Comparison of ENCODE assay signal across 9 mouse cellular contexts in genomic region chr16:97288634-97289033, GRCm38 (mm10).
DNase-seq lines count a peak whose midpoint lies in the region; ATAC-seq lines count a peak whose summit lies in the region.
"Had no signal": no experiment of that assay in that cellular context is flagged by ENCODE, and none has a peak within 500 bp of the region (broad histone marks: within the 10 kb centered on the region; RNA-seq: fewer than 3 reads in every experiment).

No protein-coding gene starts in this region.

- no peaks in the 10 kb centered on the region for H3K36me3 ChIP-seq in lung, embryonic 16.5 days (ENCODE audit: control insufficient read depth, insufficient read depth, low read length)

- no peak overlapping the region for H3K4me3 ChIP-seq in lung, embryonic 16.5 days (ENCODE audit: low read length)

- no peaks in the 10 kb centered on the region for H3K9me3 ChIP-seq in lung, embryonic 16.5 days (ENCODE audit: control insufficient read depth, low read length)

- no peak overlapping the region for H3K9ac ChIP-seq in lung, embryonic 16.5 days (ENCODE audit: low read length)

- DNase-seq in adrenal gland, adult (ENCODE audit: inconsistent age in 2 of 2, low spot score in 1 of 2) = peak; percentile 64 to 83
- no peak for DNase-seq in adrenal gland, postnatal 4 days (ENCODE audit: low spot score in 2 of 2)
- DNase-seq in lung, adult 18-20 months = no peak
- peak; percentile 28 to 30 for DNase-seq in frontal cortex, postnatal 14 days (ENCODE audit: low spot score in 2 of 2)
- peak; percentile 43 to 62 for DNase-seq in layer of hippocampus, postnatal 36 days
- DNase-seq in telencephalon, adult 2 months (ENCODE audit: low read depth, low spot score) = peak; percentile 80
- no peak for DNase-seq in thymus, postnatal 10 days (ENCODE audit: low spot score in 2 of 2)

- H3K4me1 ChIP-seq in lung, embryonic 16.5 days (replicated peaks; ENCODE audit: control insufficient read depth, insufficient read depth, low read length) = peaks cover 6% of the 10 kb centered on the region; the same call in 1 of the 2 replicates

- peak; percentile 47; the same call in 1 of the 2 replicates for ATAC-seq in lung, embryonic 16.5 days (ENCODE audit: low read depth)

- 22% methylated on average over 8 of the region's 8 CpGs for WGBS in lung, embryonic 16.5 days

- H3K4me2 ChIP-seq in lung, embryonic 16.5 days (ENCODE audit: low read depth, low read length) = no peak overlapping the region

- no peaks in the 10 kb centered on the region for H3K27me3 ChIP-seq in lung, embryonic 16.5 days (ENCODE audit: control insufficient read depth, insufficient read depth, low read depth, low read length)

- H3K27ac ChIP-seq in lung, embryonic 16.5 days (ENCODE audit: low read length) = no peak overlapping the region
- H3K27ac ChIP-seq: macrophage had no signal

Comparison
In these comparisons a context has a peak if more than half of its experiments do, and no peak if none do; other contexts are left out.
1. DNase-seq: peak in adrenal gland, adult (2 of 2), frontal cortex, postnatal 14 days (2 of 2), layer of hippocampus, postnatal 36 days (2 of 2) and telencephalon, adult 2 months (single experiment); none in adrenal gland, postnatal 4 days (0 of 2), lung, adult 18-20 months (0 of 2) and thymus, postnatal 10 days (0 of 2).